Mouse (Mus musculus) MEL (cell line): ENCODE data around the gene Rps5.
"Not testable (repeated sequence)": the region's sequence is repeated elsewhere in the genome, so short reads cannot be mapped to it uniquely, and the experiment has no call there.

ENCODE experiments used
- CTCF ChIP-seq, 3 experiments: IDR thresholded peaks in 2 of 3; conservative IDR thresholded peaks in 1 of 3; 2 replicates each; pipeline ENCODE4 v1.5.1; 2011 to 2012; ENCODE audit warnings: low read length in 3 of 3, low read depth in 2 of 3, mild to moderate bottlenecking in 2 of 3, improper control_type of control experiment in 1 of 3, inconsistent platforms in 1 of 3, mixed read lengths in 1 of 3, moderate library complexity in 1 of 3; ENCODE audit not compliant: control insufficient read depth in 1 of 3, insufficient read depth in 1 of 3, poor library complexity in 1 of 3, severe bottlenecking in 1 of 3
- EP300 ChIP-seq, 2 experiments: IDR thresholded peaks; 2 replicates each; pipeline ENCODE4 v1.6.1; 2011; ENCODE audit warnings: improper control_type of control experiment in 2 of 2, low read length in 2 of 2, low read depth in 1 of 2, mild to moderate bottlenecking in 1 of 2
- GATA1 ChIP-seq: IDR thresholded peaks from 2 replicates; pipeline ENCODE4 v1.6.1; 2011; ENCODE audit warnings: low read depth, low read length, improper control_type of control experiment
- MAX ChIP-seq: IDR thresholded peaks from 2 replicates; pipeline ENCODE4 v1.6.1; 2011; ENCODE audit warnings: low read length, improper control_type of control experiment
- POLR2A ChIP-seq, 2 experiments: IDR thresholded peaks; 2 replicates each; pipeline ENCODE4 v1.6.1; 2011 to 2012; ENCODE audit warnings: low read length in 2 of 2, mild to moderate bottlenecking in 2 of 2, control low read depth in 1 of 2, improper control_type of control experiment in 1 of 2, low read depth in 1 of 2, moderate library complexity in 1 of 2; ENCODE audit not compliant: control insufficient read depth in 1 of 2, insufficient read depth in 1 of 2, poor library complexity in 1 of 2
- RAD21 ChIP-seq: IDR thresholded peaks from 2 replicates; pipeline ENCODE4 v1.6.1; 2011; ENCODE audit warnings: mild to moderate bottlenecking, low read depth, low read length, improper control_type of control experiment
- TCF12 ChIP-seq: IDR thresholded peaks from 2 replicates; pipeline ENCODE4 v1.6.1; 2014; ENCODE audit warnings: low read depth, mild to moderate bottlenecking, inconsistent platforms, low read length, improper control_type of control experiment, moderate library complexity
- UBTF ChIP-seq: IDR thresholded peaks from 2 replicates; pipeline ENCODE4 v1.6.1; 2012; ENCODE audit warnings: low read depth, mild to moderate bottlenecking, inconsistent platforms, low read length, improper control_type of control experiment, moderate library complexity, borderline replicate concordance; ENCODE audit not compliant: insufficient read depth
- ZKSCAN1 ChIP-seq: IDR thresholded peaks from 2 replicates; pipeline ENCODE4 v1.6.1; 2012; ENCODE audit warnings: low read depth, mild to moderate bottlenecking, inconsistent platforms, low read length, improper control_type of control experiment, moderate library complexity
- ZNF384 ChIP-seq: IDR thresholded peaks from 2 replicates; pipeline ENCODE4 v1.6.1; 2012; ENCODE audit warnings: low read depth, mild to moderate bottlenecking, inconsistent platforms, low read length, improper control_type of control experiment

DNA sequence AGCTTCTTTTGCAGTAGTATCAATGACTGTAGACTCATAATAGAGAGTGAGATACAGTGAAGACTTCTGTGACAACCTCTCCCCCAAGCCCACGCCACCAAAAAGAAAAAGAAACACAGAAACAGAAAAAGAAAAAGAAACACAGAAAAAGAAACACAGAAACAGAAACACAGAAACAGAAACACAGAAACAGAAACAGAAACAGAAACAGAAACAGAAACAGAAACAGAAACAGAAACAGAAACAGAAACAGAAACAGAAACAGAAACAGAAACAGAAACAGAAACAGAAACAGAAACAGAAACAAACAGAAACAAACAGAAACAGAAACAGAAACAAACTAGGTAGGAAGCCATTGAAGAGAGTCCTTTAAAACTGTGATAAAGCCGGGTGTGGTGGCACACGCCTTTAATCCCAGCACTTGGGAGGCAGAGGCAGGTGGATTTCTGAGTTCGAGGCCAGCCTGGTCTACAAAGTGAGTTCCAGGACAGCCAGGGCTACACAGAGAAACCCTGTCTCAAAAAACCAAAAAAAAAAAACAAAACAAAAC lies 15.2 kb downstream of the Rps5 start:
- not testable (repeated sequence) for TF ChIP-seq CTCF (IDR thresholded peaks at IDR 0.05 in 2 of 3, conservative IDR thresholded peaks at IDR 0.05 in 1 of 3; ENCODE audit: control insufficient read depth in 1 of 3, insufficient read depth in 1 of 3, low read depth in 2 of 3, low read length in 3 of 3, poor library complexity in 1 of 3, severe bottlenecking in 1 of 3); MAX; UBTF; POLR2A (IDR thresholded peaks at IDR 0.05; ENCODE audit: control insufficient read depth in 1 of 2, insufficient read depth in 1 of 2, low read depth in 1 of 2, low read length in 2 of 2, poor library complexity in 1 of 2); GATA1; RAD21; ZNF384; TCF12; ZKSCAN1; EP300 (IDR thresholded peaks at IDR 0.05; ENCODE audit: low read depth in 1 of 2, low read length in 2 of 2)
